Mouse (Mus musculus) forebrain, embryonic 13.5 days (tissue): ENCODE results near the gene Plcg1. TPM values are rescaled to one million over a fixed set of nuclear protein-coding genes. Genes with fewer than 3 reads are reported as not detected.

Experiments
- ATAC-seq: fragments of 200-750 bp; cut with Nextera tagmentation; 2 replicates; pipeline ENCODE4 v1.8.0; 2017
- H3K27ac ChIP-seq: fragments of 300-500 bp; sonication (generic); 2 replicates; pipeline ENCODE4 v1.5.1; 2015; ENCODE audit warnings: inconsistent platforms, mild to moderate bottlenecking, moderate library complexity
- H3K27me3 ChIP-seq: fragments of 300-500 bp; sonication (generic); 2 replicates; pipeline ENCODE4 v1.6.1; 2015; ENCODE audit warnings: mild to moderate bottlenecking, inconsistent platforms
- H3K36me3 ChIP-seq: fragments of 300-500 bp; sonication (generic); 2 replicates; pipeline ENCODE4 v1.6.1; 2015; ENCODE audit warnings: mild to moderate bottlenecking, inconsistent platforms; ENCODE audit not compliant: poor library complexity, severe bottlenecking
- H3K4me1 ChIP-seq: fragments of 300-500 bp; sonication (generic); 2 replicates; pipeline ENCODE4 v1.6.1; 2015; ENCODE audit warnings: inconsistent platforms
- H3K4me2 ChIP-seq: fragments of 300-500 bp; sonication (generic); 2 replicates; pipeline ENCODE4 v1.6.1; 2015; ENCODE audit warnings: inconsistent platforms, mild to moderate bottlenecking, moderate library complexity
- H3K4me3 ChIP-seq: fragments of 300-500 bp; sonication (generic); 2 replicates; pipeline ENCODE4 v1.5.1; 2015; ENCODE audit warnings: mild to moderate bottlenecking, inconsistent platforms
- H3K9ac ChIP-seq: fragments of 300-500 bp; sonication (generic); 2 replicates; pipeline ENCODE4 v1.6.1; 2015; ENCODE audit warnings: mild to moderate bottlenecking, inconsistent platforms
- H3K9me3 ChIP-seq: fragments of 300-500 bp; sonication (generic); replicated peaks from 2 replicates; pipeline ENCODE4 v1.6.1; 2016; ENCODE audit warnings: inconsistent platforms
- WGBS: fragments of 180-500 bp; shearing (Covaris S2); methylation state at CpG from one replicate; pipeline ENCODE4 v1.1.7; 2015; 5-methylcytosine and 5-hydroxymethylcytosine counted together
- polyA plus RNA-seq: library from polyadenylated mRNA; unstranded; fragments of >200 nt; fragmentation: Nextera tagmentation; extraction: Ambion mirVana; gene quantifications from 2 replicates; pipeline ENCODE4 v1.2.1, GENCODE M21; 2015

Plcg1 gene
- polyA plus RNA-seq, 1 experiment from 2014 or later = 66.8 TPM

DNA sequence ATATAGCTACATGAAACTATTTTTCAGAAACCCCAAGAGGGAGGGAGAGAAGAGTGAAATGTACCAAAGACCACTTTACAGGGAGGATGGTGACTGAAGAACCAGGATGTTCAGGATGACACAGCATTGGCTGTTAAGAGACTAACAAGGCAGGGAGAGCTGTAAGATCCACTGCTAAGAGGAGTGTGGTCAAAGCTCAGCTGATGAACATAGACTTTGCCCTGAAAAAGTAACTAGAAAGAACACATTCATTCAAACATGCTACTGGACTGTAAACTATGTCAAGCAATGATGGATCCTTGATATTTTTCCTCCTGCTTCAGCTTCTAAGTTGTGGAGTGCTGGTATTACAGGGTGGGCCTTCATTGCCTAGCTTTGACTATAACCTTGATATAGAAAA is 79.3 kb downstream of the Plcg1 start:
- Histone ChIP-seq H3K9me3 (no peaks in the 10 kb centered on the region), H3K4me1 (peaks cover 3% of the 10 kb centered on the region; the same call in 1 of the 2 replicates), H3K9ac (no peak overlapping the region), H3K27me3 (no peaks in the 10 kb centered on the region), H3K36me3 (peaks cover 4% of the 10 kb centered on the region; the same call in 1 of the 2 replicates), H3K4me3 (no peak overlapping the region), H3K27ac (no peak overlapping the region), H3K4me2 (no peak overlapping the region)
- ATAC-seq = no peak

DNA sequence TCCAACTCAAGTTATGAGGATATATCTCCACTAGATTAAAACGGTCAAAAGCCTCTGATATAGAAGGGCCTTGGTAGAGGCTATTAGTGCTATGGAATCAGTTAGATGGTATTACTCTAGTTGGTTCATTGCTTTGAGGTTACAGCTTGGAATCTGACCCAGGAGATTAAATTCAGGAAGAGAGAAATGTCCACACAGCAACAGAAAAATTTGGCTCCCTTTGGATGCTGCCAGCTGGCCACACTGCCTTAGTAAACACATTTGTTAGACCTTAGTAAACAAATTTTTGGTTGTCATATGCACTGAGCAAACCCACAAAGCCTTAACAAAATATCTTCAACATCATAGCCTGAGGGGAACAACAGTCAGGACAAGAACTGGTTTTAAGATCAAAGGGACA is 79.7 kb downstream of the Plcg1 start:
- no peak for ATAC-seq
- H3K4me2 ChIP-seq = no peak overlapping the region

More for the DNA sequence above, 79.7 kb downstream of the Plcg1 start:
- Histone ChIP-seq H3K27ac (no peak overlapping the region), H3K9me3 (no peaks in the 10 kb centered on the region), H3K27me3 (no peaks in the 10 kb centered on the region), H3K36me3 (peaks cover 7% of the 10 kb centered on the region; the same call in 1 of the 2 replicates), H3K4me3 (no peak overlapping the region), H3K4me1 (peaks cover 3% of the 10 kb centered on the region; the same call in 1 of the 2 replicates), H3K9ac (no peak overlapping the region)
- WGBS = 91% methylated on average over 1 of the region's 1 CpGs

Other genes starting within 250 kb of the Plcg1 start
- gene Top1, start 85.4 kb upstream of the Plcg1 start, polyA plus RNA-seq = 126 and 149 TPM in 2 replicates
- gene Zhx3, start 141.7 kb downstream of the Plcg1 start, polyA plus RNA-seq = 13.7 and 14.0 TPM in 2 replicates
- gene Lpin3, start 149.4 kb downstream of the Plcg1 start, polyA plus RNA-seq = 0.06 and 0.21 TPM in 2 replicates
- 0.72 and 0.84 TPM in 2 replicates for gene Emilin3, start 181.0 kb downstream of the Plcg1 start, polyA plus RNA-seq